Mouse (Mus musculus): ENCODE measurements around the gene Tfdp2. TPM values are rescaled to one million over a fixed set of nuclear protein-coding genes. Genes with fewer than 3 reads are reported as not detected.
A peak's percentile ranks its signal among the peaks of the same experiment; 100 is the strongest.

Tfdp2 gene
- polyA plus RNA-seq, 1 experiment from 2014 or later = 20.3 TPM

DNA sequence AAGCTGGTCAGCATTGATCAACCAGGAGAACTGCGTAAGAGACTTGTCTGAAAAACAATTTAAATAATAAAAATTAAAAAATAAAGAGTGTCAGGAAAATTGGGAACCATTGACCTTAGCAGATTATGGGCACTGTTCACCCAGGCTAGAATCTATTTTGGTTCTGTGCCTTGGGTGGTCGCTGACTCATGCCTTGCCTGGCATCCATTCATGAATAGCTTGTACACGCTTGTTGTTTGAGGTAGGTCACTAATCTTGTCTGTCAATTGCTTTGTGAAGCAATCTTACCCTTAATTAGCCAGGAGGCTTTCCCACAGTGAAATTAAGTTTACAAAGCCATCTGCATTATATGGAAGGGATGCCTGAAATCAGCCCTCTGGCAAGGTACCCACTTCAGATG, 112.7 kb downstream of the Tfdp2 start:
- ATAC-seq (ENCODE audit: low read depth) = no peak
- no peak overlapping the region for H3K9ac ChIP-seq (replicated peaks; ENCODE audit: low read depth, low read length)
- H3K36me3 ChIP-seq (ENCODE audit: control insufficient read depth, insufficient read depth, low read length) = peaks cover 6% of the 10 kb centered on the region; the same call in 1 of the 2 replicates
- no peaks in the 10 kb centered on the region for H3K4me1 ChIP-seq (ENCODE audit: control insufficient read depth, insufficient read depth, low read length)
- no peaks in the 10 kb centered on the region for H3K27me3 ChIP-seq (ENCODE audit: control insufficient read depth, insufficient read depth, low read length)
- WGBS = 48% methylated on average over 3 of the region's 3 CpGs
- H3K9me3 ChIP-seq (ENCODE audit: control insufficient read depth, low read length) = no peaks in the 10 kb centered on the region
- H3K4me2 ChIP-seq (ENCODE audit: low read depth, low read length) = no peak overlapping the region
- no peak overlapping the region for H3K4me3 ChIP-seq (ENCODE audit: low read depth, low read length)
- no peak overlapping the region for H3K27ac ChIP-seq (ENCODE audit: low read depth, low read length)

DNA sequence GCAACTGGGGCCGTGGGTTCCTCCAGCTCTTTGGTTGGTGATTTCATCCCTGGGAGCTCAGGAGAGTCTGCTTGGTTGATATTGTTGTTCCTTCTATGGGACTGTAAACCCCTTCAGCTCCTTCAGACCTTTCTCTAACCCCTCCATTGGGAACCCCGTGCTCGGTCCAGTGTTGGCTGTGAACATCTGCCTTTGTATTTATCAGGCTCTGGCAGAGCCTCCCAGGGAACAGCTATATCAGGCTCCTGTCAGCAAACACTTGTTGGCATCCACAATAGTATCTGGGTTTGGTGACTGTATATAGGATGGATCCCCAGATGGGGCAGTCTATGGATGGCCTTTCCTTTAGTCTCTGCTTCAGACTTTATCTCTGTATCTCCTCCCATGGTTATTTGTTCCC, 116.0 kb downstream of the Tfdp2 start:
- peaks cover 3% of the 10 kb centered on the region; the same call in 1 of the 2 replicates for H3K36me3 ChIP-seq (ENCODE audit: control insufficient read depth, insufficient read depth, low read length)
- H3K9me3 ChIP-seq (ENCODE audit: control insufficient read depth, low read length) = no peaks in the 10 kb centered on the region
- no peak overlapping the region for H3K27ac ChIP-seq (ENCODE audit: low read depth, low read length)
- H3K4me2 ChIP-seq (ENCODE audit: low read depth, low read length) = no peak overlapping the region
- ATAC-seq (ENCODE audit: low read depth) = no peak
- no peaks in the 10 kb centered on the region for H3K4me1 ChIP-seq (ENCODE audit: control insufficient read depth, insufficient read depth, low read length)
- H3K27me3 ChIP-seq (ENCODE audit: control insufficient read depth, insufficient read depth, low read length) = no peaks in the 10 kb centered on the region
- WGBS = 97% methylated on average over 3 of the region's 3 CpGs
- H3K9ac ChIP-seq (replicated peaks; ENCODE audit: low read depth, low read length) = no peak overlapping the region
- no peak overlapping the region for H3K4me3 ChIP-seq (ENCODE audit: low read depth, low read length)

DNA sequence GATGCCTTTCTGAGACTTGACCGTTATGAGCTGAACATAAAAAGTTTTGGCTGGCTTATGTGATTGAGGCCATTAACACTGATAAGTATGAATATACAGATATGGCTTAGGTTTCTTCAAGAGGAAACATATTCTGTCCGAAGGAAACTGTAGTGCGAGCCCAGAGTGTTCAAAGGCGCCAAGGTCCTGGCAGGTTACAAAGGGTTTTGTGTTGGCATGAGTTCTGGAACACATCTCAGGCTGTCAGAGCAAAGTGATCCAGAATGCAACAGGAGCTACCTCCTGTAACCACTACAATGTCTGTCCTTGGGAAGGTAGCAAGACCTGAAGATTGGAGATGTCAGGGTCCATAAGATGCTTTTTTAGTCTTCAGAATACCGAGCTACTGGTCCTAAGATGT, 123.3 kb downstream of the Tfdp2 start:
- WGBS = 96% methylated on average over 5 of the region's 5 CpGs
- Histone ChIP-seq H3K4me2 (ENCODE audit: low read depth, low read length) (no peak overlapping the region), H3K9me3 (ENCODE audit: control insufficient read depth, low read length) (no peaks in the 10 kb centered on the region), H3K27me3 (ENCODE audit: control insufficient read depth, insufficient read depth, low read length) (no peaks in the 10 kb centered on the region), H3K4me3 (ENCODE audit: low read depth, low read length) (no peak overlapping the region), H3K27ac (ENCODE audit: low read depth, low read length) (no peak overlapping the region), H3K4me1 (ENCODE audit: control insufficient read depth, insufficient read depth, low read length) (no peaks in the 10 kb centered on the region), H3K36me3 (ENCODE audit: control insufficient read depth, insufficient read depth, low read length) (peaks cover 9% of the 10 kb centered on the region; the same call in 1 of the 2 replicates), H3K9ac (replicated peaks; ENCODE audit: low read depth, low read length) (no peak overlapping the region)
- no peak for ATAC-seq (ENCODE audit: low read depth)

DNA sequence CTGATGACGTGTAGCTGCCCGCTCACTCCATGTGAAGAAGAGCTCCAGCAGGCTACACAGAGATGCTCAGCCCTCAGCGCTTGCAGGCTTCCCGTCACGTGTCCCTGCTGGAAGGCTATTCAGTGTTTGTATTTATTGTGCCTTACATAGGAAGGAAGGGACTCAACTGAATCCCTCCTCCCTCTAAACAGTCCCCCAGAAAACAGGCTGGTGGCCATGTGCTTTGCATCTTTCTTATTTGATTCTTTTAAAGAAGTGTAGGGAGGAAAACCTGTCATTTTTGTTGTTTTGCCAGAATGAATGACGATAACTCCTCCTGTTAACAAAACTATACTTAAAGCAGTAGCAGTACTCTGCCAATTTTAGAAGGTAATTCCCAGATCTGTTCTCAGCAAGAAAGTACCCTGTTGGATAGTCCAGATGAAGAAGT, 124.5 kb downstream of the Tfdp2 start:
- Histone ChIP-seq H3K4me2 (ENCODE audit: low read depth, low read length) (no peak overlapping the region), H3K4me1 (ENCODE audit: control insufficient read depth, insufficient read depth, low read length) (no peaks in the 10 kb centered on the region), H3K27ac (ENCODE audit: low read depth, low read length) (no peak overlapping the region), H3K9me3 (ENCODE audit: control insufficient read depth, low read length) (no peaks in the 10 kb centered on the region), H3K4me3 (ENCODE audit: low read depth, low read length) (no peak overlapping the region), H3K9ac (replicated peaks; ENCODE audit: low read depth, low read length) (no peak overlapping the region), H3K27me3 (ENCODE audit: control insufficient read depth, insufficient read depth, low read length) (no peaks in the 10 kb centered on the region), H3K36me3 (ENCODE audit: control insufficient read depth, insufficient read depth, low read length) (peaks cover 9% of the 10 kb centered on the region; the same call in 1 of the 2 replicates)
- ATAC-seq (ENCODE audit: low read depth) = no peak
- WGBS = 75% methylated on average over 6 of the region's 6 CpGs

DNA sequence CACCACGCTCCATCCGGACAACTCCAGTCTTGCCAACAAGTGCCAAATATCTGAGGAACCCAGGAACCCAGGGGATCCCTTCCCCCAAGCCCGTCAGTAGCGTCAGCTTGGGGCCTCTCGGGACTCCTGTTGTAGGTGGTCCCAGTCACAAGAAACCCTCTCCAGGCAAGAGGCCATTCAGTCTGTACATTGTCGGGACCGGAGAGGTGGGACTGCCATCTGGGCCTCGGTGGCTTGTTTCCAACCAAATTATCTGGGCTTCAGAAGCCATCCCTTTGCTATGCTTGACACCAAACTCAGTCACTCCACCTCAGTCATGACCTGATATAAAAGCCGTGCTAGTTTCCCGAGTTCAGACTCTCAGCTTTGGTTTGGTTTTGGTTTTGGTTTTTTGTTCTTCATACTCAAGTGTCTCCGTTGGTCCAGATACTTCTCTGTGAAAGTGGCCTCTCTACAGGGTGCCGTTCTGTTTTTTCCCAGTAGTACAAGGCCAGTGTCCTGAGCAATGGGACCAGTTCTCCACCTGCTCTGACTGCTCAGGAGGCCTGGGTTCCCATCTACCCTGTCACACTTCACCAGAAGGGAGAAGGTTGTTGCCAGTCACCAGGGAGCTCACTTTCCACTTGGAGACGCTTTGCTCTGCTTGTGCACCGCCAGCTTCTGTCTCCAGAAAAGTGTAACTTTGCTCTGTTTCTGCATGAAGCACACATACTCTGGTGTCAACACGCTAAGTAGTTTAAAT, 126.5 kb downstream of the Tfdp2 start:
- no peaks in the 10 kb centered on the region for H3K9me3 ChIP-seq (ENCODE audit: control insufficient read depth, low read length)
- no peaks in the 10 kb centered on the region for H3K4me1 ChIP-seq (ENCODE audit: control insufficient read depth, insufficient read depth, low read length)
- no peaks in the 10 kb centered on the region for H3K27me3 ChIP-seq (ENCODE audit: control insufficient read depth, insufficient read depth, low read length)
- ATAC-seq (ENCODE audit: low read depth) = no peak
- whole genome bisulfite sequencing = 89% methylated on average over 15 of the region's 15 CpGs
- no peak overlapping the region for H3K4me3 ChIP-seq (ENCODE audit: low read depth, low read length)
- no peak overlapping the region for H3K4me2 ChIP-seq (ENCODE audit: low read depth, low read length)
- no peak overlapping the region for H3K27ac ChIP-seq (ENCODE audit: low read depth, low read length)
- peaks cover 9% of the 10 kb centered on the region; the same call in 1 of the 2 replicates for H3K36me3 ChIP-seq (ENCODE audit: control insufficient read depth, insufficient read depth, low read length)
- H3K9ac ChIP-seq (replicated peaks; ENCODE audit: low read depth, low read length) = no peak overlapping the region

DNA sequence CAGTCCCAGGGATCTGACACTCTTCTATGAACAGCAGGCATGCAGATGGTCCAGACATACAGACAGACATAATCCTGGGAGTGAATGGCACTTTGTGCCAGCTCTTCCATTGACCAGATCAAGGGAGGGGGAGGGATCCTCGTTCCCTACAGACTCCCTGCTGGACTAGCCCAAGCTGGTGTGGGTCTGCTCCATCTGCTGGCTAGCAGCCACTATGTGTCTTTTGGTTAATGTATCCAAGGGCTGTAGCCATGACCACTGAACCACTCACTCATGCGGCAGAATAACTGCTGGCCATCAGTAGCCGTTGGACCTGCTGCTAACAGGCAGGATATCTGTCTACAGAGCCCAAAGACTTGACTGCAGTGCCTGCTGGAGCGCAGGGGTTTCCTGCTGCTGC, 128.4 kb downstream of the Tfdp2 start:
- no peaks in the 10 kb centered on the region for H3K27me3 ChIP-seq (ENCODE audit: control insufficient read depth, insufficient read depth, low read length)
- no peaks in the 10 kb centered on the region for H3K9me3 ChIP-seq (ENCODE audit: control insufficient read depth, low read length)
- no peaks in the 10 kb centered on the region for H3K4me1 ChIP-seq (ENCODE audit: control insufficient read depth, insufficient read depth, low read length)
- no peak overlapping the region for H3K9ac ChIP-seq (replicated peaks; ENCODE audit: low read depth, low read length)
- H3K27ac ChIP-seq (ENCODE audit: low read depth, low read length) = no peak overlapping the region
- ATAC-seq (ENCODE audit: low read depth) = peak; percentile 42; the same call in 1 of the 2 replicates
- no peak overlapping the region for H3K4me2 ChIP-seq (ENCODE audit: low read depth, low read length)
- H3K4me3 ChIP-seq (ENCODE audit: low read depth, low read length) = no peak overlapping the region
- no peaks in the 10 kb centered on the region for H3K36me3 ChIP-seq (ENCODE audit: control insufficient read depth, insufficient read depth, low read length)
- 44% methylated on average over 4 of the region's 4 CpGs for WGBS

DNA sequence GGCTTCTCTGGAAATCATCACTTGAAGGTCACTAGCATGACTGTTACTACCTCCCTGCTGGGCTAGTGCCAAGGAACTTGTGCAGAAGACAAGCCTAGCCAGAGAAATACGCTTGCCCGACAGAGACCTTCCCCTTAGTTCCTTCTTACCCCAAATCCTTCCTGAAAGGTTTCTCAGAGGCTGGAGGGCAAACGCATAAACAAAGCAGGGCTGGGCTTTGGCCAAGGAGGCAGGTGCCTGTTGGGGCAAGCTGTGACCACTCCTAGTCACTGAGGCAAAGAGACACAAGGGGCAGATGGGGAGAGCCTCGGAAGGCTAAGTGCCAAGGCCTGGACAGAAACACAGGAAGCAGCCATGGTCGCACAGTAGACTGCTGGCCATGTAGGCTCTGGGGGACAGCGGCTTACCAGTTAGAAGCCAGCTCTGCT, 130.4 kb downstream of the Tfdp2 start:
- Histone ChIP-seq H3K4me2 (ENCODE audit: low read depth, low read length) (no peak overlapping the region), H3K9ac (replicated peaks; ENCODE audit: low read depth, low read length) (no peak overlapping the region), H3K27ac (ENCODE audit: low read depth, low read length) (no peak overlapping the region), H3K9me3 (ENCODE audit: control insufficient read depth, low read length) (no peaks in the 10 kb centered on the region), H3K27me3 (ENCODE audit: control insufficient read depth, insufficient read depth, low read length) (no peaks in the 10 kb centered on the region), H3K36me3 (ENCODE audit: control insufficient read depth, insufficient read depth, low read length) (no peaks in the 10 kb centered on the region), H3K4me3 (ENCODE audit: low read depth, low read length) (no peak overlapping the region), H3K4me1 (ENCODE audit: control insufficient read depth, insufficient read depth, low read length) (no peaks in the 10 kb centered on the region)
- no peak for ATAC-seq (ENCODE audit: low read depth)
- 85% methylated on average over 6 of the region's 6 CpGs for WGBS

DNA sequence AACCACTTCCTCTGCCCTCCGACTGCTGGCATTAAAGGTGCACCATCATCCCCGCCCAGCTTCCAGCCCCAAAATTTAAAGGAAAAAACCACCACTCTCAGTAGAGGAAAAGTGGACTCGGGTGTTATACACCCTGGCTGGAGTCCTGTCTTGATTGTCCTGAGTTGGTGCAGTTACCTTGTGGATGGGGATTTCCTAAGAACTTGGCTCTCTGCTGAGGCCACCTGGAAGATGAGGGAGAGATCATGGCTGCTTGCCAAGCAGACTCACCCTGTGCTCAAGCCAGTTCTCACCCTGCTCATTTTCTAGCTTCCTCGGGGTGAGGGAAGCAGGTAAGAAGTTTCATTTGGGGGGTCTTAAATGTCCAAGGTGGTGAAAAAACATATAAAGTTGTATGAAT, 132.2 kb downstream of the Tfdp2 start:
- 93% methylated on average over 4 of the region's 4 CpGs for WGBS
- no peak overlapping the region for H3K4me3 ChIP-seq (ENCODE audit: low read depth, low read length)
- ATAC-seq (ENCODE audit: low read depth) = no peak
- H3K27me3 ChIP-seq (ENCODE audit: control insufficient read depth, insufficient read depth, low read length) = no peaks in the 10 kb centered on the region
- H3K9me3 ChIP-seq (ENCODE audit: control insufficient read depth, low read length) = no peaks in the 10 kb centered on the region
- 0 out of 2 replicates have a peak, but pooled peaks cover 3% of the 10 kb centered on the region for H3K36me3 ChIP-seq (ENCODE audit: control insufficient read depth, insufficient read depth, low read length)
- H3K4me1 ChIP-seq (ENCODE audit: control insufficient read depth, insufficient read depth, low read length) = no peaks in the 10 kb centered on the region
- no peak overlapping the region for H3K27ac ChIP-seq (ENCODE audit: low read depth, low read length)
- no peak overlapping the region for H3K9ac ChIP-seq (replicated peaks; ENCODE audit: low read depth, low read length)
- H3K4me2 ChIP-seq (ENCODE audit: low read depth, low read length) = no peak overlapping the region

DNA sequence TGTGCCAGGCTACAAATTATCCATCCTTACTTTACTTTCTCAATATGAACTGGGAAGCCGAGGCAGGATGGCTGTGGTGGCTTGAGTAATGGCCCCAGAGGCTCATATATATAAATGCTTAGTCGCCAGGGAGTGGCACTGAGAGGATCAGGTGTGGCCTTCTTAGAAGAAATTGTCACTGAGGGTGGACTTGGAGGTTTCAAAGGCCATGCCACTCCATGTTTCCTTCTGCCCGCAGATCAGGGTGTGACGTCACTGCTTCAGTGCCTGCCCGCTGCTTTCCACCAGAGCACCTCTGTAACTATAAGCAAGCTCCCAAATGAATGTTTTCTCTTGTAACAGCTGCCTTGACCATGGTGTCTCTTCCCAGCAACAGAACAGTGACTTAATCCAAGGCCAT, 135.1 kb downstream of the Tfdp2 start:
- Histone ChIP-seq H3K4me3 (ENCODE audit: low read depth, low read length) (no peak overlapping the region), H3K9me3 (ENCODE audit: control insufficient read depth, low read length) (no peaks in the 10 kb centered on the region), H3K4me2 (ENCODE audit: low read depth, low read length) (no peak overlapping the region), H3K36me3 (ENCODE audit: control insufficient read depth, insufficient read depth, low read length) (peaks cover 9% of the 10 kb centered on the region; the same call in 1 of the 2 replicates), H3K27ac (ENCODE audit: low read depth, low read length) (no peak overlapping the region), H3K27me3 (ENCODE audit: control insufficient read depth, insufficient read depth, low read length) (no peaks in the 10 kb centered on the region), H3K4me1 (ENCODE audit: control insufficient read depth, insufficient read depth, low read length) (no peaks in the 10 kb centered on the region), H3K9ac (replicated peaks; ENCODE audit: low read depth, low read length) (no peak overlapping the region)
- 92% methylated on average over 5 of the region's 5 CpGs for WGBS
- no peak for ATAC-seq (ENCODE audit: low read depth)

Data from neural tube, embryonic 14.5 days (tissue).